Mouse (Mus musculus): ENCODE results near the gene Slc22a23. TPM values are rescaled to one million over a fixed set of nuclear protein-coding genes. Genes with fewer than 3 reads are reported as not detected.

Gene Slc22a23
- total and polyA plus RNA-seq, 3 experiments, result 0.47 to 1.3 (median 0.85) TPM

DNA sequence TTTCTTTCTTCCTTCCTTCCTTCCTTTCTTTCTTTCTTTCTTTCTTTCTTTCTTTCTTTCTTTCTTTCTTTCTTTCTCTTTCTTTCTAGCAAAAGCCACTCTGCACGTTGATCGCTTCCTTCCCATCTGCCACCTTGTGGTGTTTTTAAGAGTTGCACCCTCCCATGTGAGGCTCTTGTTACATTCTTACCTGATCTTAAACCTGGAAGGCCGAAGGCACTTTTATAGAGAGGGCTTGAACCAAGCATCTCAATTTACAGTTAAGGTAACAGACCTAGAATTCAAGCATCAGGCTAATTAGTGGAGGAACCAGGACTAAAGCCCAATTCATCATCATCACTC lies 190.1 kb downstream of the Slc22a23 start (continued):
- TF ChIP-seq UBTF (IDR thresholded peaks at IDR 0.05; ENCODE audit: low read depth, low read length) (no peak), MAZ (IDR thresholded peaks at IDR 0.05; ENCODE audit: low read depth, low read length) (no peak)

DNA sequence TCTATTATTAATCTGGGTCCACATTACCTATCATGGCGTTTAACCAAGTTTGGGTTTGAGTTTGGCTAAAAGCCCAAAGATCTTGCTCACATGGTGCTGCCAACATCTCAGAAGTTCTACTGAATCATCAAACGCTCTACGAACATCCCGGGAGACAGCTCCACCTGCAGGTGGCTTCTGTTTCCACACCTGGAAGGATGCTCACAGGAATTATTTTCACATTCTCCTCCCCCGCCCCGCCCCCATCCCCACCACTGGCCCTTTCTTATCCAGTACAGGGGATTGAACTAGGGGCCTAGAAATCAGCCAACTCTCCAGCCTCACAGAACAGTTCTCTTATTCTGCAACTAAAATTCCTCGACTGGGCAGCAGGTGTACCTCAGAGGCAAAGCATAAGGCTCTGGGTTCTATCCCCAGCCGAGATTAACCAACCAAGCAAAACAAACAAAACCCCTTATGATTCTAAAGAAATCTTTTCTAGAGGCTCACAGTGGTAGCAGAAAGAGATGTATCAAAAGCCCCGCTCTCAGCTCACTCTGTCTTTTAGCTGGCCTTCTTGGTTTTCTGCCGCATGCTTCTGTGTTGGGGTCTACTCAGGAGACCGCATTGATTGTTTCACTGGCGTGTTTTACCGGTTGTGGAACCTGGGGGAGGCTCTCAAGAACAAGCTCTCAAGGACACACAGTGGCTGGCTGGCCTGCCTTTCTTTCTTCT lies 190.6 kb downstream of the Slc22a23 start:
- peak; percentile 77 for TF ChIP-seq RAD21 (IDR thresholded peaks at IDR 0.05; ENCODE audit: low read depth, low read length)
- peak; percentile 47 to 85 for TF ChIP-seq CTCF (conservative IDR thresholded peaks at IDR 0.05 in 1 of 2, IDR thresholded peaks at IDR 0.05 in 1 of 2; ENCODE audit: low read depth in 2 of 2, low read length in 2 of 2)
- no peak for TF ChIP-seq USF1 (IDR thresholded peaks at IDR 0.05; ENCODE audit: low read depth, low read length)
- TF ChIP-seq JUND (conservative IDR thresholded peaks at IDR 0.05; ENCODE audit: low read depth, low read length), result 0 out of 2 replicates have a peak, but pooled peaks have one; percentile 25
- TF ChIP-seq ETS1 (conservative IDR thresholded peaks at IDR 0.05; ENCODE audit: low read depth, low read length), result 0 out of 2 replicates have a peak, but pooled peaks have one; percentile 14
- TF ChIP-seq SIN3A (IDR thresholded peaks at IDR 0.05; ENCODE audit: low read length), result 0 out of 2 replicates have a peak, but pooled peaks have one; percentile 69
- no peak for TF ChIP-seq RCOR1 (conservative IDR thresholded peaks at IDR 0.05; ENCODE audit: low read depth, low read length)
- peak; percentile 41 for TF ChIP-seq HCFC1 (IDR thresholded peaks at IDR 0.05; ENCODE audit: low read depth, low read length)
- peak; percentile 84 for TF ChIP-seq SMC3 (IDR thresholded peaks at IDR 0.05; ENCODE audit: low read depth, low read length)
- no peak for TF ChIP-seq ZNF384 (IDR thresholded peaks at IDR 0.05; ENCODE audit: low read depth, low read length)
- peak; percentile 68; the same call in 1 of the 2 replicates for TF ChIP-seq MXI1 (IDR thresholded peaks at IDR 0.05; ENCODE audit: low read depth, low read length)
- TF ChIP-seq TCF12 (IDR thresholded peaks at IDR 0.05; ENCODE audit: low read depth, low read length), result no peak
- peak; percentile 35; the same call in 1 of the 2 replicates for TF ChIP-seq MAX (IDR thresholded peaks at IDR 0.05; ENCODE audit: low read length)
- TF ChIP-seq TBP (conservative IDR thresholded peaks at IDR 0.05; ENCODE audit: low read depth, low read length), result no peak
- peak; percentile 81 for TF ChIP-seq MYC (IDR thresholded peaks at IDR 0.05; ENCODE audit: low read depth, low read length)
- TF ChIP-seq CHD2 (IDR thresholded peaks at IDR 0.05; ENCODE audit: low read length), result peak; percentile 72
- 0 out of 2 replicates have a peak, but pooled peaks have one; percentile 33 for TF ChIP-seq ELF1 (IDR thresholded peaks at IDR 0.05; ENCODE audit: low read depth, low read length)
- TF ChIP-seq MAZ (IDR thresholded peaks at IDR 0.05; ENCODE audit: low read depth, low read length), result peak; percentile 56; the same call in 1 of the 2 replicates
- Histone ChIP-seq H3K4me1 (ENCODE audit: control insufficient read depth in 1 of 2, insufficient read depth in 2 of 2) (peaks cover 4 to 28% of the 10 kb centered on the region in 2 experiments), H3K27me3 (replicated peaks) (no peaks in the 10 kb centered on the region), H3K9ac (ENCODE audit: insufficient read depth, low read depth) (peak overlapping the region; percentile 70), H3K4me2 (ENCODE audit: insufficient read depth, low read depth, poor library complexity, severe bottlenecking) (peak overlapping the region; percentile 95), H3K9me3 (replicated peaks; ENCODE audit: low read length) (peaks cover 4% of the 10 kb centered on the region), H3K4me3 (replicated peaks in 1 of 3; ENCODE audit: low read depth in 2 of 3, low read length in 2 of 3, poor library complexity in 1 of 3) (peak overlapping the region in 2 of 3 experiments; percentile 34 to 46), H3K27ac (ENCODE audit: insufficient read depth, low read depth) (no peak overlapping the region), H3K79me2 (replicated peaks; ENCODE audit: control insufficient read depth, extremely low read depth, insufficient read depth, poor library complexity, severe bottlenecking) (no peaks in the 10 kb centered on the region), H3K36me3 (replicated peaks in 1 of 2; ENCODE audit: control insufficient read depth in 1 of 2, insufficient read depth in 1 of 2, low read length in 1 of 2) (no peaks in the 10 kb centered on the region)
- DNase-seq (ENCODE audit: extremely low read depth), result peak; percentile 91
- in situ Hi-C loops (cut with MboI; ENCODE audit: low pct_ligation_motif_present, low pct_unique_long_range_greater_than_20kb, low sequenced_read_pairs), result loop anchor here (10.0 kb wide), 1 partner anchor 200 kb away; no protein-coding TSS in a partner anchor
- dilution Hi-C loops (cut with MboI; ENCODE audit: extremely low pct_ligation_motif_present, extremely low pct_unique_long_range_greater_than_20kb, low sequenced_read_pairs), result no loop called here
